Mouse (Mus musculus) heart, embryonic 11.5 days (tissue): ENCODE measurements around the gene Kin. TPM values are rescaled to one million over a fixed set of nuclear protein-coding genes. Genes with fewer than 3 reads are reported as not detected.

Experiments
- polyA plus RNA-seq: library from polyadenylated mRNA; unstranded; fragments of >200 nt; fragmentation: Nextera tagmentation; extraction: Ambion mirVana; gene quantifications from 2 replicates; pipeline ENCODE4 v1.2.1, GENCODE M21; 2014

Kin gene
- polyA plus RNA-seq, 1 experiment from 2014 or later: 27.7 TPM

Other genes starting within 250 kb of the Kin start
- 1.2 TPM in 1 of 2 replicates, not detected in the other for gene 4930412O13Rik, start 199.3 kb upstream of the Kin start, polyA plus RNA-seq
- gene 9230102O04Rik, start 191.1 kb upstream of the Kin start, polyA plus RNA-seq: 0.51 and 0.89 TPM in 2 replicates
- 9.7 and 9.8 TPM in 2 replicates for gene Gata3, start 190.6 kb upstream of the Kin start, polyA plus RNA-seq
- 10.0 and 11.9 TPM in 2 replicates for gene Taf3, start 32.0 kb upstream of the Kin start, polyA plus RNA-seq
- gene Atp5c1, start 83 bp upstream of the Kin start, polyA plus RNA-seq: 1,104 and 1,135 TPM in 2 replicates
- 0.87 and 6.1 TPM in 2 replicates for gene Itih2, start 50.8 kb downstream of the Kin start, polyA plus RNA-seq
- 2.7 and 3.8 TPM in 2 replicates for gene Itih5, start 73.0 kb downstream of the Kin start, polyA plus RNA-seq